Comparison of ENCODE assay signal across 9 mouse cellular contexts in genomic region chr5:134678827-134679546, GRCm38 (mm10). TPM values are rescaled to one million over a fixed set of nuclear protein-coding genes. Genes with fewer than 3 reads are reported as not detected.
DNase-seq lines count a peak whose midpoint lies in the region.
"Had no signal": no experiment of that assay in that cellular context is flagged by ENCODE, and none has a peak within 500 bp of the region (broad histone marks: within the 10 kb centered on the region; RNA-seq: fewer than 3 reads in every experiment).

No protein-coding gene starts in this region.

- peak; percentile 25 for DNase-seq in adrenal gland, postnatal 14 days
- no peak for DNase-seq in adrenal gland, postnatal 36 days
- peak; percentile 41 for DNase-seq in retina, embryonic 14.5 days (ENCODE audit: low spot score)
- DNase-seq in retina, postnatal 1 day, result no peak
- DNase-seq in kidney, postnatal 36 days, result peak; percentile 36 to 48
- no peak for DNase-seq in right cerebral cortex, adult 18-20 months
- no peak for DNase-seq in layer of hippocampus, adult 9-11 months
- DNase-seq in urinary bladder, postnatal 36 days (ENCODE audit: low spot score in 2 of 2), result no peak
- DNase-seq: right cerebral cortex, postnatal 25 days had no signal

RNA-seq across cellular contexts. Expression of gene Limk1, which starts 9.4 kb away (rescaled TPM):
- total RNA-seq in adrenal gland, postnatal 14 days (2021), result 17.9 and 23.7 TPM in 2 replicates
- 10 to 100 TPM; 19.5 to 22.6 TPM for total RNA-seq in adrenal gland, postnatal 36 days (2021)

RNA-seq across cellular contexts. Expression of gene Eif4h, which starts 39.7 kb away (rescaled TPM):
- 277 and 309 TPM in 2 replicates for total RNA-seq in adrenal gland, postnatal 14 days (2021)
- 100 to 1,000 TPM; 288 to 289 TPM for total RNA-seq in adrenal gland, postnatal 36 days (2021)

Comparison
In these comparisons a context has a peak if more than half of its experiments do, and no peak if none do; other contexts are left out.
1. DNase-seq: peak in adrenal gland, postnatal 14 days (single experiment), retina, embryonic 14.5 days (single experiment) and kidney, postnatal 36 days (2 of 2); none in adrenal gland, postnatal 36 days (0 of 2), retina, postnatal 1 day (single experiment), right cerebral cortex, adult 18-20 months (single experiment), layer of hippocampus, adult 9-11 months (single experiment) and urinary bladder, postnatal 36 days (0 of 2).